Mouse (Mus musculus) forebrain, embryonic 12.5 days (tissue): Measurements from ENCODE around the gene Dmap1. TPM values are rescaled to one million over a fixed set of nuclear protein-coding genes. Genes with fewer than 3 reads are reported as not detected.

ENCODE experiments used
- ATAC-seq: fragments of 200-750 bp; cut with Nextera tagmentation; 2 replicates; pipeline ENCODE4 v1.8.0; 2017; ENCODE audit warnings: moderate TSS enrichment; ENCODE audit not compliant: low FRiP score
- H3K27ac ChIP-seq: fragments of 300-500 bp; sonication (generic); 2 replicates; pipeline ENCODE4 v1.5.1; 2016; ENCODE audit warnings: mild to moderate bottlenecking
- H3K27me3 ChIP-seq: fragments of 300-500 bp; sonication (generic); 2 replicates; pipeline ENCODE4 v1.6.1; 2016; ENCODE audit warnings: mild to moderate bottlenecking
- H3K36me3 ChIP-seq: fragments of 300-500 bp; sonication (generic); replicated peaks from 2 replicates; pipeline ENCODE4 v1.6.1; 2016; ENCODE audit warnings: mild to moderate bottlenecking
- H3K4me1 ChIP-seq: fragments of 300-500 bp; sonication (generic); 2 replicates; pipeline ENCODE4 v1.6.1; 2016
- H3K4me2 ChIP-seq: fragments of 300-500 bp; sonication (generic); 2 replicates; pipeline ENCODE4 v1.6.1; 2016; ENCODE audit warnings: mild to moderate bottlenecking, moderate library complexity
- H3K4me3 ChIP-seq: fragments of 300-500 bp; sonication (generic); replicated peaks from 2 replicates; pipeline ENCODE4 v1.5.1; 2016; ENCODE audit warnings: mild to moderate bottlenecking
- H3K9ac ChIP-seq: fragments of 300-500 bp; sonication (generic); 2 replicates; pipeline ENCODE4 v1.6.1; 2016; ENCODE audit warnings: mild to moderate bottlenecking
- H3K9me3 ChIP-seq: fragments of 300-500 bp; sonication (generic); 2 replicates; pipeline ENCODE4 v1.6.1; 2016
- WGBS: fragments of 180-500 bp; shearing (Covaris S2); methylation state at CpG from one replicate; pipeline ENCODE4 v1.1.7; 2016; 5-methylcytosine and 5-hydroxymethylcytosine counted together
- polyA plus RNA-seq: library from polyadenylated mRNA; unstranded; fragments of >200 nt; fragmentation: Nextera tagmentation; extraction: Ambion mirVana; gene quantifications from 2 replicates; pipeline ENCODE4 v1.2.1, GENCODE M21; 2016

Dmap1 gene
- polyA plus RNA-seq, 1 experiment from 2014 or later, result 76.4 TPM

GRCm38 (mm10) chr4:117634642-117635041 is 47.4 kb downstream of the Dmap1 start:
- no peak overlapping the region for H3K4me3 ChIP-seq
- peaks cover 4% of the 10 kb centered on the region; the same call in 1 of the 2 replicates for H3K36me3 ChIP-seq
- no peak overlapping the region for H3K9ac ChIP-seq
- no peaks in the 10 kb centered on the region for H3K27me3 ChIP-seq
- WGBS, result 92% methylated on average over 7 of the region's 7 CpGs
- ATAC-seq, result no peak
- H3K27ac ChIP-seq, result no peak overlapping the region
- peaks cover 43% of the 10 kb centered on the region for H3K4me1 ChIP-seq
- no peaks in the 10 kb centered on the region for H3K9me3 ChIP-seq
- H3K4me2 ChIP-seq, result no peak overlapping the region

GRCm38 (mm10) chr4:117633527-117633926 is 48.5 kb downstream of the Dmap1 start:
- H3K4me1 ChIP-seq, result peaks cover 43% of the 10 kb centered on the region

GRCm38 (mm10) chr4:117630053-117630670 is 51.9 kb downstream of the Dmap1 start:
- peaks cover 4% of the 10 kb centered on the region; the same call in 1 of the 2 replicates for H3K36me3 ChIP-seq
- no peaks in the 10 kb centered on the region for H3K27me3 ChIP-seq
- peaks cover 19% of the 10 kb centered on the region for H3K4me1 ChIP-seq
- H3K9me3 ChIP-seq, result no peaks in the 10 kb centered on the region
- 71% methylated on average over 6 of the region's 6 CpGs for WGBS
- no peak overlapping the region for H3K4me3 ChIP-seq
- no peak overlapping the region for H3K4me2 ChIP-seq
- no peak overlapping the region for H3K27ac ChIP-seq
- no peak overlapping the region for H3K9ac ChIP-seq
- no peak for ATAC-seq

More at GRCm38 (mm10) chr4:117633527-117633926, 48.5 kb downstream of the Dmap1 start:
- Histone ChIP-seq H3K27me3 (no peaks in the 10 kb centered on the region), H3K9me3 (no peaks in the 10 kb centered on the region), H3K9ac (no peak overlapping the region), H3K36me3 (peaks cover 4% of the 10 kb centered on the region; the same call in 1 of the 2 replicates), H3K4me2 (no peak overlapping the region), H3K4me3 (no peak overlapping the region), H3K27ac (no peak overlapping the region)
- ATAC-seq, result no peak
- 75% methylated on average over 5 of the region's 5 CpGs for WGBS

- no peak for ATAC-seq
- Histone ChIP-seq H3K27me3 (no peaks in the 10 kb centered on the region), H3K9ac (no peak overlapping the region), H3K9me3 (no peaks in the 10 kb centered on the region), H3K4me1 (peaks cover 20% of the 10 kb centered on the region), H3K4me2 (no peak overlapping the region), H3K36me3 (peaks cover 7% of the 10 kb centered on the region; the same call in 1 of the 2 replicates), H3K27ac (no peak overlapping the region), H3K4me3 (no peak overlapping the region)
- 49% methylated on average over 1 of the region's 1 CpGs for WGBS
These were observed 53.6 kb downstream of the Dmap1 start for GRCm38 (mm10) chr4:117628464-117628863.

Other genes starting within 250 kb of the Dmap1 start
- 116 and 118 TPM in 2 replicates for gene Rnf220, start 185.2 kb downstream of the Dmap1 start, polyA plus RNA-seq
- gene Eri3, start 131.9 kb downstream of the Dmap1 start, polyA plus RNA-seq, result 158 and 168 TPM in 2 replicates
- gene Gm12845, start 42.1 kb upstream of the Dmap1 start, polyA plus RNA-seq, result not detected in 2 replicates
- not detected in 2 replicates for gene Klf17, start 83.4 kb upstream of the Dmap1 start, polyA plus RNA-seq
- 8.5 and 9.9 TPM in 2 replicates for gene Slc6a9, start 152.2 kb upstream of the Dmap1 start, polyA plus RNA-seq
- 1.8 and 2.1 TPM in 2 replicates for gene Ccdc24, start 190.3 kb upstream of the Dmap1 start, polyA plus RNA-seq
- gene B4galt2, start 201.2 kb upstream of the Dmap1 start, polyA plus RNA-seq, result 36.4 and 36.9 TPM in 2 replicates
- 233 TPM in 2 replicates for gene Atp6v0b, start 205.1 kb upstream of the Dmap1 start, polyA plus RNA-seq
- 26.7 and 27.0 TPM in 2 replicates for gene Dph2, start 209.8 kb upstream of the Dmap1 start, polyA plus RNA-seq
- 70.8 and 71.4 TPM in 2 replicates for gene Ipo13, start 232.7 kb upstream of the Dmap1 start, polyA plus RNA-seq
- gene Artn, start 247.5 kb upstream of the Dmap1 start, polyA plus RNA-seq, result 0.23 and 0.33 TPM in 2 replicates